Mouse (Mus musculus): ENCODE measurements around the gene Gm44502. TPM values are rescaled to one million over a fixed set of nuclear protein-coding genes. Genes with fewer than 3 reads are reported as not detected.

Gm44502 gene
- polyA plus RNA-seq (2015; fragmentation: Nextera tagmentation; extraction: Ambion mirVana): 0.40 TPM in 1 of 2 replicates, not detected in the other

- H3K27ac ChIP-seq: peak within 1 kb of the TSS; percentile 97
- H3K27me3 ChIP-seq: no peaks in the 10 kb centered on the region
- H3K36me3 ChIP-seq: peaks cover 20% of the 10 kb centered on the region
- H3K4me1 ChIP-seq: peaks cover 13% of the 10 kb centered on the region
- no peaks in the 10 kb centered on the region for H3K9me3 ChIP-seq
- peak within 1 kb of the TSS; percentile 78 for H3K9ac ChIP-seq
- H3K4me3 ChIP-seq: peak within 1 kb of the TSS; percentile 77
- WGBS: under 1% methylated on average over 70 of the region's 70 CpGs
- peak within 1 kb of the TSS; percentile 88 for H3K4me2 ChIP-seq
- peak; percentile 94 for ATAC-seq (ENCODE audit: borderline replicate concordance, extremely low read depth, low FRiP score, low TSS enrichment)
Measured at GRCm38 (mm10) chr15:89429352-89430221, at the start of gene Gm44502, which contains the start of the genes C730034F03Rik and Chkb. Gene Gm44502 (minus strand): TSS chr15:89429696. Gene C730034F03Rik (plus strand): TSS chr15:89429589. Gene Chkb (minus strand): TSS chr15:89429908.

- no peak overlapping the region for H3K4me2 ChIP-seq
- no peaks in the 10 kb centered on the region for H3K27me3 ChIP-seq
- H3K36me3 ChIP-seq: no peaks in the 10 kb centered on the region
- H3K4me1 ChIP-seq: 0 out of 2 replicates have a peak, but pooled peaks cover 4% of the 10 kb centered on the region
- no peaks in the 10 kb centered on the region for H3K9me3 ChIP-seq
- no peak overlapping the region for H3K9ac ChIP-seq
- no peak overlapping the region for H3K4me3 ChIP-seq
- ATAC-seq (ENCODE audit: borderline replicate concordance, extremely low read depth, low FRiP score, low TSS enrichment): no peak
- 81% methylated on average over 3 of the region's 3 CpGs for WGBS
- no peak overlapping the region for H3K27ac ChIP-seq
Measured at GRCm38 (mm10) chr15:89478622-89479021, 49.1 kb upstream of the Gm44502 start.

- peak overlapping the region; percentile 79; the same call in 1 of the 2 replicates for H3K4me2 ChIP-seq
- H3K4me3 ChIP-seq: no peak overlapping the region
- no peaks in the 10 kb centered on the region for H3K9me3 ChIP-seq
- H3K27me3 ChIP-seq: no peaks in the 10 kb centered on the region
- ATAC-seq (ENCODE audit: borderline replicate concordance, extremely low read depth, low FRiP score, low TSS enrichment): no peak
- H3K4me1 ChIP-seq: 0 out of 2 replicates have a peak, but pooled peaks cover 4% of the 10 kb centered on the region
- no peak overlapping the region for H3K9ac ChIP-seq
- no peak overlapping the region for H3K27ac ChIP-seq
- H3K36me3 ChIP-seq: no peaks in the 10 kb centered on the region
- WGBS: 66% methylated on average over 8 of the region's 8 CpGs
Measured at GRCm38 (mm10) chr15:89477806-89478205, 48.3 kb upstream of the Gm44502 start.

- H3K36me3 ChIP-seq: no peaks in the 10 kb centered on the region
- H3K4me1 ChIP-seq: 0 out of 2 replicates have a peak, but pooled peaks cover 4% of the 10 kb centered on the region
- no peak for ATAC-seq (ENCODE audit: borderline replicate concordance, extremely low read depth, low FRiP score, low TSS enrichment)
- no peaks in the 10 kb centered on the region for H3K27me3 ChIP-seq
- H3K9me3 ChIP-seq: no peaks in the 10 kb centered on the region
- peak within 1 kb of the TSS; percentile 85 for H3K27ac ChIP-seq
- H3K4me3 ChIP-seq: peak within 1 kb of the TSS; percentile 53
- peak within 1 kb of the TSS; percentile 79 for H3K4me2 ChIP-seq
- H3K9ac ChIP-seq: peak within 1 kb of the TSS; percentile 46
- 21% methylated on average over 9 of the region's 9 CpGs for WGBS
Measured at GRCm38 (mm10) chr15:89477091-89477491, 47.6 kb upstream of the Gm44502 start, which contains the start of gene Arsa. Gene Arsa (minus strand): TSS chr15:89477425.

- H3K27me3 ChIP-seq: no peaks in the 10 kb centered on the region
- peak overlapping the region; percentile 79 for H3K4me2 ChIP-seq
- peak overlapping the region; percentile 53 for H3K4me3 ChIP-seq
- H3K4me1 ChIP-seq: 0 out of 2 replicates have a peak, but pooled peaks cover 4% of the 10 kb centered on the region
- WGBS: 0% methylated on average over 5 of the region's 5 CpGs
- no peaks in the 10 kb centered on the region for H3K36me3 ChIP-seq
- no peak for ATAC-seq (ENCODE audit: borderline replicate concordance, extremely low read depth, low FRiP score, low TSS enrichment)
- H3K27ac ChIP-seq: peak overlapping the region; percentile 85
- peak overlapping the region; percentile 46 for H3K9ac ChIP-seq
- no peaks in the 10 kb centered on the region for H3K9me3 ChIP-seq
Measured at GRCm38 (mm10) chr15:89476475-89476815, 46.9 kb upstream of the Gm44502 start.

- peak overlapping the region; percentile 79 for H3K4me2 ChIP-seq
- H3K9ac ChIP-seq: peak overlapping the region; percentile 46
- peak; percentile 97 for ATAC-seq (ENCODE audit: borderline replicate concordance, extremely low read depth, low FRiP score, low TSS enrichment)
- H3K36me3 ChIP-seq: no peaks in the 10 kb centered on the region
- peak overlapping the region; percentile 53 for H3K4me3 ChIP-seq
- H3K4me1 ChIP-seq: 0 out of 2 replicates have a peak, but pooled peaks cover 4% of the 10 kb centered on the region
- H3K27ac ChIP-seq: peak overlapping the region; percentile 85
- H3K9me3 ChIP-seq: no peaks in the 10 kb centered on the region
- WGBS: 8% methylated on average over 44 of the region's 44 CpGs
- H3K27me3 ChIP-seq: no peaks in the 10 kb centered on the region
Measured at GRCm38 (mm10) chr15:89475611-89476474, 46.3 kb upstream of the Gm44502 start.

- peak overlapping the region; percentile 79 for H3K4me2 ChIP-seq
- H3K27me3 ChIP-seq: no peaks in the 10 kb centered on the region
- no peaks in the 10 kb centered on the region for H3K9me3 ChIP-seq
- 86% methylated on average over 7 of the region's 7 CpGs for WGBS
- no peak overlapping the region for H3K9ac ChIP-seq
- H3K4me1 ChIP-seq: 0 out of 2 replicates have a peak, but pooled peaks cover 4% of the 10 kb centered on the region
- ATAC-seq (ENCODE audit: borderline replicate concordance, extremely low read depth, low FRiP score, low TSS enrichment): no peak
- H3K27ac ChIP-seq: no peak overlapping the region
- H3K4me3 ChIP-seq: peak overlapping the region; percentile 53
- H3K36me3 ChIP-seq: no peaks in the 10 kb centered on the region
Measured at GRCm38 (mm10) chr15:89475293-89475600, 45.8 kb upstream of the Gm44502 start.

GRCm38 (mm10) chr15:89474596-89475292 lies 45.2 kb upstream of the Gm44502 start:
- no peaks in the 10 kb centered on the region for H3K36me3 ChIP-seq
- H3K4me1 ChIP-seq: 0 out of 2 replicates have a peak, but pooled peaks cover 4% of the 10 kb centered on the region
- 92% methylated on average over 19 of the region's 19 CpGs for WGBS
- no peak for ATAC-seq (ENCODE audit: borderline replicate concordance, extremely low read depth, low FRiP score, low TSS enrichment)
- no peak overlapping the region for H3K4me3 ChIP-seq
- no peak overlapping the region for H3K27ac ChIP-seq
- no peaks in the 10 kb centered on the region for H3K27me3 ChIP-seq
- peak overlapping the region; percentile 79 for H3K4me2 ChIP-seq
- H3K9me3 ChIP-seq: no peaks in the 10 kb centered on the region
- H3K9ac ChIP-seq: no peak overlapping the region

GRCm38 (mm10) chr15:89473921-89474320 lies 44.4 kb upstream of the Gm44502 start:
- H3K4me3 ChIP-seq: no peak overlapping the region
- no peaks in the 10 kb centered on the region for H3K36me3 ChIP-seq
- H3K4me2 ChIP-seq: no peak overlapping the region
- no peaks in the 10 kb centered on the region for H3K9me3 ChIP-seq
- H3K4me1 ChIP-seq: 0 out of 2 replicates have a peak, but pooled peaks cover 4% of the 10 kb centered on the region
- no peak overlapping the region for H3K9ac ChIP-seq
- WGBS: 92% methylated on average over 8 of the region's 8 CpGs
- no peak overlapping the region for H3K27ac ChIP-seq
- ATAC-seq (ENCODE audit: borderline replicate concordance, extremely low read depth, low FRiP score, low TSS enrichment): no peak
- H3K27me3 ChIP-seq: no peaks in the 10 kb centered on the region

- Histone ChIP-seq H3K4me1 (0 out of 2 replicates have a peak, but pooled peaks cover 4% of the 10 kb centered on the region), H3K9ac (no peak overlapping the region), H3K27me3 (no peaks in the 10 kb centered on the region), H3K9me3 (no peaks in the 10 kb centered on the region), H3K4me3 (no peak overlapping the region), H3K27ac (no peak overlapping the region), H3K36me3 (no peaks in the 10 kb centered on the region), H3K4me2 (no peak overlapping the region)
- no peak for ATAC-seq (ENCODE audit: borderline replicate concordance, extremely low read depth, low FRiP score, low TSS enrichment)
- WGBS: 78% methylated on average over 9 of the region's 9 CpGs
Measured at GRCm38 (mm10) chr15:89473370-89473769, 43.9 kb upstream of the Gm44502 start.

GRCm38 (mm10) chr15:89471476-89471875 lies 42.0 kb upstream of the Gm44502 start:
- 77% methylated on average over 4 of the region's 4 CpGs for WGBS
- Histone ChIP-seq H3K27ac (no peak overlapping the region), H3K9ac (no peak overlapping the region), H3K27me3 (no peaks in the 10 kb centered on the region), H3K4me3 (no peak overlapping the region), H3K9me3 (no peaks in the 10 kb centered on the region), H3K4me2 (no peak overlapping the region), H3K36me3 (no peaks in the 10 kb centered on the region), H3K4me1 (0 out of 2 replicates have a peak, but pooled peaks cover 4% of the 10 kb centered on the region)
- ATAC-seq (ENCODE audit: borderline replicate concordance, extremely low read depth, low FRiP score, low TSS enrichment): no peak

All from lung, embryonic 15.5 days (tissue).